Mouse (Mus musculus): ENCODE results near the gene Slc25a10. TPM values are rescaled to one million over a fixed set of nuclear protein-coding genes. Genes with fewer than 3 reads are reported as not detected.

Gene Slc25a10
- total RNA-seq, 2 experiments from 2014 or later = 25.6 to 27.2 TPM

GRCm38 (mm10) chr11:120538485-120538884 lies 46.8 kb downstream of the Slc25a10 start:
- DNase-seq (ENCODE audit: low spot score in 2 of 2) = peak in 1 of 2 experiments; percentile 35

- no peak for DNase-seq (ENCODE audit: low spot score in 2 of 2)
These were observed 47.3 kb downstream of the Slc25a10 start for GRCm38 (mm10) chr11:120538955-120539284.

- DNase-seq (ENCODE audit: low spot score in 2 of 2) = no peak
These were observed 47.8 kb downstream of the Slc25a10 start for GRCm38 (mm10) chr11:120539285-120540014.

- no peak for DNase-seq (ENCODE audit: low spot score in 2 of 2)
These were observed 50.3 kb downstream of the Slc25a10 start for GRCm38 (mm10) chr11:120541907-120542306.

- no peak for DNase-seq (ENCODE audit: low spot score in 2 of 2)
These were observed 50.7 kb downstream of the Slc25a10 start for GRCm38 (mm10) chr11:120542376-120542775.

GRCm38 (mm10) chr11:120545964-120546363 lies 54.3 kb downstream of the Slc25a10 start:
- DNase-seq (ENCODE audit: low spot score in 2 of 2) = no peak

GRCm38 (mm10) chr11:120547469-120547868 lies 55.8 kb downstream of the Slc25a10 start:
- DNase-seq (ENCODE audit: low spot score in 2 of 2) = peak in 1 of 2 experiments; percentile 10

GRCm38 (mm10) chr11:120548214-120548613 lies 56.6 kb downstream of the Slc25a10 start:
- DNase-seq (ENCODE audit: low spot score in 2 of 2) = no peak

- no peak for DNase-seq (ENCODE audit: low spot score in 2 of 2)
These were observed 57.1 kb downstream of the Slc25a10 start for GRCm38 (mm10) chr11:120548786-120549167.

Other genes with a start within 250 kb of the Slc25a10 start
- gene Actg1, start 143.3 kb upstream of the Slc25a10 start, total RNA-seq (2021) = 1,000 to 10,000 TPM; 1,835 to 1,925 TPM
- under 1 TPM; 0.48 to 0.67 TPM for gene Fscn2, start 130.3 kb upstream of the Slc25a10 start, total RNA-seq (2021)
- gene Faap100, start 113.1 kb upstream of the Slc25a10 start, total RNA-seq (2021) = 10 to 100 TPM; 31.9 to 38.1 TPM
- gene Nploc4, start 54.1 kb upstream of the Slc25a10 start, total RNA-seq (2021) = 10 to 100 TPM; 64.4 to 65.6 TPM
- gene Tspan10, start 49.2 kb upstream of the Slc25a10 start, total RNA-seq (2021) = 1 to 10 TPM in 1 of 2 experiments, not detected in 1; 1.4 TPM
- gene Pde6g, start 38.3 kb upstream of the Slc25a10 start, total RNA-seq (2021) = under 1 TPM in 1 of 2 experiments, not detected in 1; 0.43 TPM
- gene Oxld1, start 33.8 kb upstream of the Slc25a10 start, total RNA-seq (2021) = 10 to 100 TPM; 14.5 to 15.9 TPM
- gene Ccdc137, start 33.7 kb upstream of the Slc25a10 start, total RNA-seq (2021) = 10 to 100 TPM; 22.5 to 22.7 TPM
- 10 to 100 TPM; 56.7 to 61.6 TPM for gene Arl16, start 24.2 kb upstream of the Slc25a10 start, total RNA-seq (2021)
- 10 to 100 TPM; 71.3 to 73.5 TPM for gene Mrpl12, start 7.2 kb upstream of the Slc25a10 start, total RNA-seq (2021)
- under 1 TPM; 0.28 to 0.36 TPM for gene Gcgr, start 38.9 kb downstream of the Slc25a10 start, total RNA-seq (2021)
- gene Mcrip1, start 57.9 kb downstream of the Slc25a10 start, total RNA-seq (2021) = 10 to 100 TPM; 86.1 to 89.0 TPM
- not detected for gene Ppp1r27, start 59.3 kb downstream of the Slc25a10 start, total RNA-seq (2021)
- 100 to 1,000 TPM; 142 to 157 TPM for gene P4hb, start 81.4 kb downstream of the Slc25a10 start, total RNA-seq (2021)
- 100 to 1,000 TPM; 366 to 384 TPM for gene Arhgdia, start 89.8 kb downstream of the Slc25a10 start, total RNA-seq (2021)
- gene Alyref, start 106.5 kb downstream of the Slc25a10 start, total RNA-seq (2021) = 10 to 100 TPM; 69.3 to 77.0 TPM
- gene Anapc11, start 106.6 kb downstream of the Slc25a10 start, total RNA-seq (2021) = 10 to 100 TPM; 88.0 to 96.5 TPM
- 1 to 10 TPM; 2.3 to 2.7 TPM for gene Npb, start 116.6 kb downstream of the Slc25a10 start, total RNA-seq (2021)
- 100 to 1,000 TPM; 150 TPM for gene Pcyt2, start 126.1 kb downstream of the Slc25a10 start, total RNA-seq (2021)
- gene Sirt7, start 133.4 kb downstream of the Slc25a10 start, total RNA-seq (2021) = 10 to 100 TPM; 35.0 to 35.4 TPM
- gene Mafg, start 141.8 kb downstream of the Slc25a10 start, total RNA-seq (2021) = 10 to 100 TPM; 85.5 to 89.8 TPM
- 1 to 10 TPM; 4.7 to 5.1 TPM for gene Pycr1, start 151.9 kb downstream of the Slc25a10 start, total RNA-seq (2021)
- 1 to 10 TPM; 3.0 to 3.5 TPM for gene Myadml2, start 156.3 kb downstream of the Slc25a10 start, total RNA-seq (2021)
- gene Notum, start 169.3 kb downstream of the Slc25a10 start, total RNA-seq (2021) = 10 to 100 TPM in 1 of 2 experiments, 1 to 10 TPM in 1; 7.9 to 10.2 TPM
- 10 to 100 TPM; 54.2 to 58.9 TPM for gene Aspscr1, start 181.1 kb downstream of the Slc25a10 start, total RNA-seq (2021)
- 10 to 100 TPM; 26.8 to 28.9 TPM for gene Cenpx, start 221.9 kb downstream of the Slc25a10 start, total RNA-seq (2021)
- gene Lrrc45, start 222.1 kb downstream of the Slc25a10 start, total RNA-seq (2021) = 10 to 100 TPM; 56.0 to 58.2 TPM
- 10 to 100 TPM; 83.9 to 98.6 TPM for gene Rac3, start 229.6 kb downstream of the Slc25a10 start, total RNA-seq (2021)
- 10 to 100 TPM; 10.4 to 12.0 TPM for gene Dcxr, start 235.4 kb downstream of the Slc25a10 start, total RNA-seq (2021)
- 1 to 10 TPM; 2.1 to 2.2 TPM for gene Cbr2, start 240.3 kb downstream of the Slc25a10 start, total RNA-seq (2021)